Mouse (Mus musculus): ENCODE results near the gene 2010300C02Rik.

DNA sequence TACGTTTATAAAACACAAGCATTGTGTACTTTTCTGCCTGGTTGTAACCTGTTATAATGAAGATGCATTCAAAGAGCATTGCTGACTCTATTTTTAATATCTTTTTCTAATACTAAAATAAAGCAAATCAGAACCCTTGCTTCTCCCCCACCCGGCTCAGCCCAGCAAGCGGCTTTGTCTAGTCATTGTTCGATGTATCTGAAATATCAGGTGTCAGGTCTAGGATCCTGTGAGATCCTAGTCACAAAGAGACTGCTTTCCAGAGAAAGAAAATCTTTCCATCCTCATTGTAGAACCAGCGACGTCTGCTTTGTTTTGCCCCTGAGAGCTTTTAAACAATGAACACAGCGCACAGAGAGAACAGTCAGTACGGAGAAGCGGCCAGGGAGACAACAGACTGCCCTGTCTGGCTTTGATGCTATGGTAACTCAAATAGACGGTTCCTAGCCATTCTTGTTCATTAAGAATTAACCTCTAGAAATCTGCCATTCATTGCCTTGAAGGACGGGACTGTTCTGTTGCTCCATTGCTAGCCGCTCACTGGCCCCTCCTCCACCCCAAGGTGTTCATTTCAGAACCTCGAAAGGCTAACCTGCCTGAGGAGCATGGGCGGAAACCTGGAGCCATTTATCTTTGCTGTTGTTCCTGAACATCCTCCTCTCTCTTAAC, 22.9 kb upstream of the 2010300C02Rik start:
- TF ChIP-seq GATA1 (IDR thresholded peaks at IDR 0.05; ENCODE audit: borderline replicate concordance, low read length) (no peak), FLI1 (IDR thresholded peaks at IDR 0.05; ENCODE audit: low read length) (no peak)
